Mouse (Mus musculus) CH12.LX (cell line): ENCODE results near the gene Mab21l1. TPM values are rescaled to one million over a fixed set of nuclear protein-coding genes. Genes with fewer than 3 reads are reported as not detected.

Source experiments
- DNase-seq: peaks from one replicate; pipeline ENCODE4 v3.0.0-alpha.2; 2013; ENCODE audit errors: extremely low read depth
- H3K27ac ChIP-seq: 2 replicates; pipeline ENCODE4 v1.5.1; 2012; ENCODE audit warnings: low read depth, mild to moderate bottlenecking, control low read depth, moderate library complexity; ENCODE audit not compliant: insufficient read depth
- H3K27me3 ChIP-seq: replicated peaks from 2 replicates; pipeline ENCODE3; 2012; ENCODE audit warnings: inconsistent platforms
- H3K36me3 ChIP-seq, 2 experiments: replicated peaks in 1 of 2; 2 replicates each; pipeline versions ENCODE3 to v1.6.1; 2012; ENCODE audit warnings: inconsistent platforms in 1 of 2, low read length in 1 of 2, mild to moderate bottlenecking in 1 of 2, mixed read lengths in 1 of 2, moderate library complexity in 1 of 2; ENCODE audit not compliant: control insufficient read depth in 1 of 2, insufficient read depth in 1 of 2
- H3K4me1 ChIP-seq, 2 experiments: 2 replicates each; pipeline ENCODE4 v1.6.1; 2012; ENCODE audit warnings: inconsistent platforms in 1 of 2, moderate library complexity in 1 of 2; ENCODE audit not compliant: insufficient read depth in 2 of 2, control insufficient read depth in 1 of 2
- H3K4me2 ChIP-seq: 2 replicates; pipeline ENCODE4 v1.6.1; 2012; ENCODE audit warnings: low read depth, mild to moderate bottlenecking, control low read depth; ENCODE audit not compliant: poor library complexity, insufficient read depth, severe bottlenecking
- H3K4me3 ChIP-seq, 3 experiments: fragments of 150-350 bp in 1 of 3; sonication (generic) in 1 of 3; replicated peaks in 1 of 3; 2 replicates each; pipeline versions ENCODE3 to v1.5.1; 2011 to 2012; ENCODE audit warnings: low read depth in 2 of 3, low read length in 2 of 3, mild to moderate bottlenecking in 2 of 3, moderate library complexity in 2 of 3, control low read depth in 1 of 3, improper control_type of control experiment in 1 of 3, inconsistent platforms in 1 of 3, mixed read lengths in 1 of 3; ENCODE audit not compliant: poor library complexity in 1 of 3
- H3K79me2 ChIP-seq: replicated peaks from 2 replicates; pipeline ENCODE4 v1.6.1; 2012; ENCODE audit warnings: mild to moderate bottlenecking, moderate library complexity; ENCODE audit not compliant: control insufficient read depth, poor library complexity, insufficient read depth, severe bottlenecking; ENCODE audit errors: extremely low read depth
- H3K9ac ChIP-seq: 2 replicates; pipeline ENCODE4 v1.6.1; 2012; ENCODE audit warnings: low read depth, mild to moderate bottlenecking, control low read depth, moderate library complexity; ENCODE audit not compliant: insufficient read depth
- H3K9me3 ChIP-seq: replicated peaks from 2 replicates; pipeline ENCODE3; 2012; ENCODE audit warnings: low read length, inconsistent platforms, mixed read lengths
- E2F4 ChIP-seq: IDR thresholded peaks from 2 replicates; pipeline ENCODE4 v1.6.1; 2011; ENCODE audit warnings: low read depth, low read length, improper control_type of control experiment; ENCODE audit not compliant: insufficient replicate concordance
- ELF1 ChIP-seq: IDR thresholded peaks from 2 replicates; pipeline ENCODE4 v1.6.1; 2014; ENCODE audit warnings: low read depth, mild to moderate bottlenecking, inconsistent platforms, low read length, improper control_type of control experiment
- GABPA ChIP-seq: IDR thresholded peaks from 2 replicates; pipeline ENCODE4 v1.6.1; 2012; ENCODE audit warnings: low read depth, low read length, improper control_type of control experiment, inconsistent platforms; ENCODE audit not compliant: insufficient replicate concordance
- KAT2A ChIP-seq: IDR thresholded peaks from 2 replicates; pipeline ENCODE4 v1.6.1; 2012; ENCODE audit warnings: low read length, improper control_type of control experiment, inconsistent platforms; ENCODE audit not compliant: insufficient replicate concordance
- MXI1 ChIP-seq: IDR thresholded peaks from 2 replicates; pipeline ENCODE4 v1.6.1; 2011; ENCODE audit warnings: mild to moderate bottlenecking, low read depth, low read length, improper control_type of control experiment
- PAX5 ChIP-seq: IDR thresholded peaks from 2 replicates; pipeline ENCODE4 v1.6.1; 2012; ENCODE audit warnings: low read length, inconsistent platforms, mixed read lengths
- RAD21 ChIP-seq: IDR thresholded peaks from 2 replicates; pipeline ENCODE4 v1.6.1; 2011; ENCODE audit warnings: low read depth, mild to moderate bottlenecking, low read length, improper control_type of control experiment, moderate library complexity
- RCOR1 ChIP-seq: conservative IDR thresholded peaks from 2 replicates; pipeline ENCODE4 v1.6.1; 2012; ENCODE audit warnings: low read depth, mild to moderate bottlenecking, inconsistent platforms, low read length, improper control_type of control experiment
- SMC3 ChIP-seq: IDR thresholded peaks from 2 replicates; pipeline ENCODE4 v1.6.1; 2011; ENCODE audit warnings: low read depth, low read length, improper control_type of control experiment
- TCF12 ChIP-seq: IDR thresholded peaks from 2 replicates; pipeline ENCODE4 v1.6.1; 2014; ENCODE audit warnings: low read depth, mild to moderate bottlenecking, inconsistent platforms, low read length, improper control_type of control experiment
- USF2 ChIP-seq: conservative IDR thresholded peaks from 2 replicates; pipeline ENCODE4 v1.6.1; 2011; ENCODE audit warnings: low read depth, low read length, improper control_type of control experiment
- ZC3H11A ChIP-seq: IDR thresholded peaks from 2 replicates; pipeline ENCODE4 v1.6.1; 2012; ENCODE audit warnings: low read depth, mild to moderate bottlenecking, inconsistent platforms, low read length, improper control_type of control experiment
- ZKSCAN1 ChIP-seq: IDR thresholded peaks from 2 replicates; pipeline ENCODE4 v1.6.1; 2012; ENCODE audit warnings: low read depth, inconsistent platforms, low read length, improper control_type of control experiment, borderline replicate concordance
- ZMIZ1 ChIP-seq: IDR thresholded peaks from 2 replicates; pipeline ENCODE4 v1.6.1; 2012; ENCODE audit warnings: low read depth, mild to moderate bottlenecking, inconsistent platforms, low read length, improper control_type of control experiment
- dilution Hi-C: fragments of 300-500 bp; cut with MboI; formaldehyde crosslinking; loops from 2 replicates; pipeline ENCODE4 v1.14.3; 2020; ENCODE audit warnings: low sequenced_read_pairs; ENCODE audit not compliant: extremely low pct_unique_long_range_greater_than_20kb, extremely low pct_ligation_motif_present
- in situ Hi-C: fragments of 300-500 bp; cut with MboI; formaldehyde crosslinking; loops from 3 replicates; pipeline ENCODE4 v1.14.3; 2019; ENCODE audit warnings: low sequenced_read_pairs, low pct_ligation_motif_present, low pct_unique_long_range_greater_than_20kb, mixed read lengths
- polyA plus RNA-seq: library from polyadenylated mRNA; unstranded; fragments of >175 nt; gene quantifications from 2 replicates; pipeline ENCODE4 v1.2.1, GENCODE M21; 2012; ENCODE audit warnings: low read depth; ENCODE audit not compliant: insufficient read length
- total RNA-seq, 2 experiments: library from RNA; depleted of rRNA; stranded (reverse); fragments of 300-350 nt in 1 of 2; fragments of >200 nt in 1 of 2; gene quantifications; 2 replicates each; pipeline ENCODE4 v1.2.3; 2012 to 2014

The Mab21l1 gene
- total and polyA plus RNA-seq, 3 experiments: not detected

DNA sequence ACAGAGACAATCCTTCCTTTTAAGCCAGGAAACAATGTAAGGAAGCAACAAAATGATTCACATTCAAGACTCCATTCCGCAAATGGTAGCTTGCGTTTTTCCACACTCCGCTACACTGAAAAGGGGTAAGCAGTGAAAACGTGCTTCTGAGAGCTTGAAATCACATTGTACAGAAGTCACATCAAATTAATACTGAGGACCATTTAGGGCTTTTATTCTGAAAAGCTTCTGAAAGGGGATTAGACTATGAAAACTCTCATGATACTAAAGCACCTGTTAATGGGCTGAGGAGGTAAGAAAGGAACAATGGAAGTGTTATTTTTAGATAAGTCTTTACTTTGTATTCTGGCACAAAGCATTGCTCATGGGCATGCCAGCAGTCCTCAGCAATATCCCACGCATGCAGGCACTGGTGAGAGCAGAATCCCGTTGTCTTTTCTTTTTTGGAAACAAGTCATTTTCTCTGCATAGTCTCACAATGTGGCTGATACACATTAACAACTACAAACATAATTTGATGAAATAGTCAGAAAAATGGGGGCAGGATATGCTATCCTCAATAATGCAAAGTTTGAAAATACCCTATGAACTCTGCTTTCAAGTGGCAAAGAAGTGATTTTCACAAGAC lies 27.2 kb upstream of the Mab21l1 start:
- Histone ChIP-seq H3K9ac (no peak overlapping the region), H3K27ac (no peak overlapping the region), H3K4me3 (no peak overlapping the region), H3K79me2 (no peaks in the 10 kb centered on the region), H3K36me3 (no peaks in the 10 kb centered on the region), H3K9me3 (peaks cover 62% of the 10 kb centered on the region), H3K27me3 (no peaks in the 10 kb centered on the region), H3K4me2 (no peak overlapping the region), H3K4me1 (no peaks in the 10 kb centered on the region)
- dilution Hi-C loops (no loop called here), in situ Hi-C loops (no loop called here)
- no peak for TF ChIP-seq PAX5
- no peak for TF ChIP-seq ZMIZ1
- no peak for TF ChIP-seq RCOR1
- no peak for TF ChIP-seq GABPA
- TF ChIP-seq ZKSCAN1: no peak
- no peak for TF ChIP-seq MXI1
- no peak for TF ChIP-seq KAT2A
- TF ChIP-seq RAD21: no peak
- TF ChIP-seq SMC3: no peak
- TF ChIP-seq ZC3H11A: no peak
- TF ChIP-seq ELF1: no peak
- TF ChIP-seq E2F4: no peak
- TF ChIP-seq USF2: no peak
- DNase-seq: no peak

DNA sequence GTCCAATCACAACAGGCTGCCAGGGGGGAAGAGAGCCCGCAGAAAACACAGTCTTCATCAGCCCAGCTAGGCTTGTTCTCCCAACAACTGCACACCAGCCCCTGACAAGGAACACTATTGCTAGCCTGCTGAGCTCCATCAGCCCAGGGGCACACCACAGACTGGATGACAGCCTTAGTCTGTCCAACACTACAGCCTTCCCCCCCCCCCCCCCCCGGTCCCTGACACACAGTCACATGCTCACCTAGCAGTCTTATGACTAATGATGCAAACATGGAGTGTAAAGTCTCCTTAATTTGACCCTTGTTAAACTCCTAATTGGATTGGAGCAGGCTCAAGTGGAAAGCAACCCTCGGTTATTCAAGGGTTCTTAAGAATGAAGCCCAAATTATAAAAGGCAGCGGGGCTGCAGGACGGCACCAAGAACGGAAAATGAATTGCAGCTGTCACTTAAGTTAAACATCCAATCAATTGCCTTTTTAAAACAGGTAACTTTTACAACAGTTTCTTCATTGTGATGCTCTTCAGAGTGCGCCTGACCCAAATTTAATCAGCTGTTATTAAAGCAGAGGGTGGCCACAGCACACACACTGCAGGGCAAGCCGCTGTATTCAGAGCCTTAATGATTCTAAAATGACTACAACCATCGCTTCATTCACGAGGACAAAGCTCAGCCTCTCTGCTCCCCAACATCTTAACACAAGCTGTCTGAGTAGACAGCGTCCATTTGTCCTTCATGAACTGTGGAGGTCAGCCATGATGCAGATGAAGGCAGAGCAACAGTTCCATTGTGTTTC lies 26.3 kb upstream of the Mab21l1 start:
- H3K27ac ChIP-seq: no peak overlapping the region
- no peak overlapping the region for H3K4me2 ChIP-seq
- no peak for DNase-seq
- no peaks in the 10 kb centered on the region for H3K4me1 ChIP-seq
- dilution Hi-C loops: no loop called here
- TF ChIP-seq TCF12: no peak
- H3K4me3 ChIP-seq: no peak overlapping the region
- no peak overlapping the region for H3K9ac ChIP-seq
- H3K9me3 ChIP-seq: peaks cover 63% of the 10 kb centered on the region
- H3K79me2 ChIP-seq: no peaks in the 10 kb centered on the region
- no peaks in the 10 kb centered on the region for H3K36me3 ChIP-seq
- no peaks in the 10 kb centered on the region for H3K27me3 ChIP-seq
- in situ Hi-C loops: no loop called here
